Mouse (Mus musculus): ENCODE results near the gene Dus1l. TPM values are rescaled to one million over a fixed set of nuclear protein-coding genes. Genes with fewer than 3 reads are reported as not detected.

The Dus1l gene
- polyA plus RNA-seq, 1 experiment from 2014 or later, result 55.7 TPM

GRCm38 (mm10) chr11:120824787-120825288 is 28.6 kb upstream of the Dus1l start:
- H3K4me1 ChIP-seq (replicated peaks), result peaks cover 47% of the 10 kb centered on the region
- H3K9ac ChIP-seq (replicated peaks), result peak overlapping the region; percentile 81
- peak; percentile 86 for ATAC-seq
- no peaks in the 10 kb centered on the region for H3K27me3 ChIP-seq
- peak overlapping the region; percentile 90 for H3K4me3 ChIP-seq (replicated peaks)
- peak overlapping the region; percentile 99 for H3K4me2 ChIP-seq (replicated peaks)
- H3K27ac ChIP-seq, result peak overlapping the region; percentile 100
- H3K36me3 ChIP-seq, result peaks cover 25% of the 10 kb centered on the region
- WGBS, result under 1% methylated on average over 21 of the region's 21 CpGs
- H3K9me3 ChIP-seq, result no peaks in the 10 kb centered on the region

- Histone ChIP-seq H3K9ac (replicated peaks) (peak within 1 kb of the TSS; percentile 94), H3K27me3 (no peaks in the 10 kb centered on the region), H3K4me2 (replicated peaks) (peak within 1 kb of the TSS; percentile 99), H3K36me3 (peaks cover 32% of the 10 kb centered on the region), H3K9me3 (no peaks in the 10 kb centered on the region), H3K4me3 (replicated peaks) (peak within 1 kb of the TSS; percentile 90), H3K27ac (peak within 1 kb of the TSS; percentile 100), H3K4me1 (replicated peaks) (peaks cover 47% of the 10 kb centered on the region)
- ATAC-seq, result peak; percentile 91
- under 1% methylated on average over 94 of the region's 109 CpGs for WGBS
Measured at GRCm38 (mm10) chr11:120823956-120824786, 28.0 kb upstream of the Dus1l start, which contains the start of gene Fasn. Gene Fasn, minus strand, starts transcription at chr11:120824547.

GRCm38 (mm10) chr11:120823551-120823947 is 27.3 kb upstream of the Dus1l start:
- Histone ChIP-seq H3K4me1 (replicated peaks) (peaks cover 47% of the 10 kb centered on the region), H3K4me2 (replicated peaks) (peak overlapping the region; percentile 99), H3K9me3 (no peaks in the 10 kb centered on the region), H3K9ac (replicated peaks) (peak overlapping the region; percentile 94), H3K27ac (peak overlapping the region; percentile 100), H3K27me3 (no peaks in the 10 kb centered on the region), H3K36me3 (peaks cover 38% of the 10 kb centered on the region), H3K4me3 (replicated peaks) (peak overlapping the region; percentile 90)
- peak; percentile 59 for ATAC-seq
- 0% methylated on average over 36 of the region's 40 CpGs for WGBS

- Histone ChIP-seq H3K4me2 (replicated peaks) (peak overlapping the region; percentile 99), H3K9me3 (no peaks in the 10 kb centered on the region), H3K4me3 (replicated peaks) (peak overlapping the region; percentile 90), H3K27ac (peak overlapping the region; percentile 100), H3K9ac (replicated peaks) (peak overlapping the region; percentile 94), H3K4me1 (replicated peaks) (peaks cover 47% of the 10 kb centered on the region), H3K27me3 (no peaks in the 10 kb centered on the region), H3K36me3 (peaks cover 44% of the 10 kb centered on the region)
- ATAC-seq, result no peak
- 2% methylated on average over 14 of the region's 14 CpGs for WGBS
Measured at GRCm38 (mm10) chr11:120822831-120823550, 26.8 kb upstream of the Dus1l start.

- Histone ChIP-seq H3K4me1 (replicated peaks) (peaks cover 47% of the 10 kb centered on the region), H3K9me3 (no peaks in the 10 kb centered on the region), H3K9ac (replicated peaks) (peak overlapping the region; percentile 94), H3K4me3 (replicated peaks) (peak overlapping the region; percentile 90), H3K27me3 (no peaks in the 10 kb centered on the region), H3K4me2 (replicated peaks) (peak overlapping the region; percentile 99), H3K27ac (no peak overlapping the region), H3K36me3 (peaks cover 50% of the 10 kb centered on the region)
- ATAC-seq, result no peak
- 72% methylated on average over 4 of the region's 4 CpGs for WGBS
Measured at GRCm38 (mm10) chr11:120822321-120822720, 26.1 kb upstream of the Dus1l start.

- H3K9ac ChIP-seq (replicated peaks), result peak overlapping the region; percentile 94
- H3K27me3 ChIP-seq, result no peaks in the 10 kb centered on the region
- H3K9me3 ChIP-seq, result no peaks in the 10 kb centered on the region
- WGBS, result 84% methylated on average over 14 of the region's 14 CpGs
- H3K27ac ChIP-seq, result no peak overlapping the region
- ATAC-seq, result no peak
- H3K4me3 ChIP-seq (replicated peaks), result peak overlapping the region; percentile 90
- peak overlapping the region; percentile 99 for H3K4me2 ChIP-seq (replicated peaks)
- peaks cover 61% of the 10 kb centered on the region for H3K36me3 ChIP-seq
- H3K4me1 ChIP-seq (replicated peaks), result peaks cover 44% of the 10 kb centered on the region
Measured at GRCm38 (mm10) chr11:120821076-120821922, 25.1 kb upstream of the Dus1l start.

- H3K4me1 ChIP-seq (replicated peaks), result peaks cover 37% of the 10 kb centered on the region
- H3K36me3 ChIP-seq, result peaks cover 68% of the 10 kb centered on the region
- no peaks in the 10 kb centered on the region for H3K9me3 ChIP-seq
- H3K27ac ChIP-seq, result no peak overlapping the region
- peak overlapping the region; percentile 94; the same call in 1 of the 2 replicates for H3K9ac ChIP-seq (replicated peaks)
- no peaks in the 10 kb centered on the region for H3K27me3 ChIP-seq
- H3K4me2 ChIP-seq (replicated peaks), result peak overlapping the region; percentile 99
- no peak overlapping the region for H3K4me3 ChIP-seq (replicated peaks)
- 94% methylated on average over 14 of the region's 14 CpGs for WGBS
- no peak for ATAC-seq
Measured at GRCm38 (mm10) chr11:120820546-120820945, 24.3 kb upstream of the Dus1l start.

- Histone ChIP-seq H3K9ac (replicated peaks) (no peak overlapping the region), H3K4me2 (replicated peaks) (no peak overlapping the region), H3K4me3 (replicated peaks) (no peak overlapping the region), H3K4me1 (replicated peaks) (peaks cover 29% of the 10 kb centered on the region), H3K27ac (no peak overlapping the region), H3K9me3 (no peaks in the 10 kb centered on the region), H3K27me3 (no peaks in the 10 kb centered on the region), H3K36me3 (peaks cover 78% of the 10 kb centered on the region)
- ATAC-seq, result no peak
- 93% methylated on average over 6 of the region's 6 CpGs for WGBS
Measured at GRCm38 (mm10) chr11:120819556-120819955, 23.4 kb upstream of the Dus1l start.

GRCm38 (mm10) chr11:120818251-120818650 is 22.0 kb upstream of the Dus1l start:
- no peak for ATAC-seq
- Histone ChIP-seq H3K36me3 (peaks cover 91% of the 10 kb centered on the region), H3K27ac (no peak overlapping the region), H3K9ac (replicated peaks) (no peak overlapping the region), H3K27me3 (no peaks in the 10 kb centered on the region), H3K4me3 (replicated peaks) (no peak overlapping the region), H3K4me2 (replicated peaks) (no peak overlapping the region), H3K9me3 (no peaks in the 10 kb centered on the region), H3K4me1 (replicated peaks) (peaks cover 29% of the 10 kb centered on the region)
- WGBS, result 96% methylated on average over 13 of the region's 13 CpGs

- no peak overlapping the region for H3K4me2 ChIP-seq (replicated peaks)
- no peaks in the 10 kb centered on the region for H3K27me3 ChIP-seq
- H3K36me3 ChIP-seq, result peaks cover 100% of the 10 kb centered on the region
- no peak overlapping the region for H3K4me3 ChIP-seq (replicated peaks)
- H3K9me3 ChIP-seq, result no peaks in the 10 kb centered on the region
- H3K27ac ChIP-seq, result no peak overlapping the region
- 95% methylated on average over 6 of the region's 6 CpGs for WGBS
- H3K9ac ChIP-seq (replicated peaks), result no peak overlapping the region
- ATAC-seq, result no peak
- H3K4me1 ChIP-seq (replicated peaks), result peaks cover 22% of the 10 kb centered on the region
Measured at GRCm38 (mm10) chr11:120817358-120817757, 21.2 kb upstream of the Dus1l start.

GRCm38 (mm10) chr11:120812068-120812467 is 15.9 kb upstream of the Dus1l start:
- H3K4me2 ChIP-seq (replicated peaks), result no peak overlapping the region
- 94% methylated on average over 16 of the region's 16 CpGs for WGBS
- ATAC-seq, result no peak
- H3K36me3 ChIP-seq, result peaks cover 100% of the 10 kb centered on the region
- no peaks in the 10 kb centered on the region for H3K27me3 ChIP-seq
- no peak overlapping the region for H3K27ac ChIP-seq
- no peaks in the 10 kb centered on the region for H3K4me1 ChIP-seq (replicated peaks)
- H3K4me3 ChIP-seq (replicated peaks), result no peak overlapping the region
- H3K9ac ChIP-seq (replicated peaks), result no peak overlapping the region
- H3K9me3 ChIP-seq, result no peaks in the 10 kb centered on the region

Measured in midbrain, embryonic 13.5 days (tissue).